Mouse (Mus musculus) NIH3T3 (cell line): ENCODE results near the gene Sez6.
A peak's percentile ranks its signal among the peaks of the same experiment; 100 is the strongest.

Source experiments
- DNase-seq: peaks from one replicate; pipeline ENCODE4 v3.0.0-alpha.2; 2012; ENCODE audit warnings: low read depth

Sez6 gene

DNA sequence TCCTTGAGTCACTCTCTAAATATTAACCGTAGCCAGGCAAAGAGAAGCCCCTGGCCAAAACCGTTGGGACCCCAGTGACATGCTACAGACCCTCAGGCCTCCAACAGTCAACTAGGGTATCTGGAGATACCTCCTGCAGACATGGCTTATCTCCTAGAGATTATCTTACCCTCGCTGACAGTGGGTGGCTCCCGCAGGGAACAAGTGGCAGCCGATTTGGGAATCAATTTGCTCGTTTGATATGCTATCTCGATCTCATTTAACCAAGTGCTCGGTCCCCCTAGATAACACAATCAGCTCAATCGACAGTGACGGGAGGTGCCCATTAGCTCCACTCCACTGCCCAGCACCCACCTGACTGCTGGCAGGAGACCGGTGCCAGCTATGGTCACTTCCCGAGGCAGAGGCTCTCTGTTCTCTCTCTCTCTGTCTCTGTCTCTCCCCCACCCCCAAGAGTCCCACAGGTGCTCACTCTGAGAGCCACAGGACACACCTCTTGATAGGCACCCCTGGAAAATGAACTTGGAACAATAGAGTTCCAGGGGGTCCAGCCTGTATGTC is 19.6 kb downstream of the Sez6 start:
- DNase-seq = no peak

DNA sequence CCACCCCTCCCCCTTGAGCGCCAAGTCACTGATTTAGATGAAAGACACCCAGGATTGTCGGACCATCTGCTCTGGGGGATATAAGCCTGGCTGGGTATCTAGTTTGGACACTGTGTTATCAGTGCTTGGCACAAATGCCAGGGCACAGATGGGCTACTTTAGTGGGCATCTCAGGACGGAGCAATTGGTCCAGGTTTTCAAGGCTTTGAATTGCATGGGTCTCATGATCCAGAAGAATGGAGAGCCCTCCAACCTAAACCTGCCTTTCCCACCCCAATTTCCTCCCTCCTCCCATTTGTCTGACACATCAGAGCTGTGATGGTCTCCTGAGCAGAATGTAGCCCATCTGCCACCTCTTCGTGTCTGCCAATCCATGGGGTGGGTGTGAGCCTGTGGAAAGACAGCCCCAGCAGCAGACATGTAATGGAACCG is 20.2 kb downstream of the Sez6 start:
- no peak for DNase-seq

DNA sequence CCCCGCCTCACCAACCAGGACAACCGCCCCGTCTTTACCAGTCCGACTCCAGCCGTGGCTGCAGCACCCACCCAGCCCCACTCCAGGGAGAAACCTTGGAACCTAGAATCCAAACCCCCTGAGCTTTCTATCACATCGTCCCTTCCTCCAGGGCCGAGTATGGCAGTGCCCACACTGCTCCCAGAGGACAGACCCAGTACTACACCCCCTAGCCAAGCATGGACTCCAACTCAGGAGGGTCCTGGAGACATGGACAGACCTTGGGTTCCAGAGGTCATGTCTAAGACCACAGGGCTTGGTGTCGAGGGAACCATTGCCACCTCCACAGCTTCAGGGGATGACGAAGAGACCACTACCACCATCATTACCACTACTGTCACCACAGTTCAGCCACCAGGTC is 23.1 kb downstream of the Sez6 start:
- DNase-seq = peak; percentile 33

DNA sequence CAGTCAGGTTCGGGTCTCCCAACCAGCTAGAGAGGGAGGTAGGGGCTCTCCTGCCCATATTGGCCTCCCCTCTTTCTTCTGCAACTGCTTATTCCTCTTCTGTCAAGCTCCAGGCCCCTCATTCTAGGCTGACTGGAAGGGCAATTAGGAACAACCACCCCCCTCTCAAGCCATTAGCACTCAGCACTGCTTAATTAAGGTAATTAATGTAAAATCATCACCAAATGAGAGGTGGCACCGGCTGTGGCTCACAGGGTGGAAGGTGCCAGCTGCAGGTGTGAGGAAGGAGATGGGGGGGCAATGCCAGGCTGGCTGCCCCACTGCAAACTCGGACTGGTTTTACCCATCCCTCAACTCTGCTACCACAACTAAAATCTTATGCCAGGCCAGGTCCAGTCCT is 25.8 kb downstream of the Sez6 start:
- DNase-seq = no peak

DNA sequence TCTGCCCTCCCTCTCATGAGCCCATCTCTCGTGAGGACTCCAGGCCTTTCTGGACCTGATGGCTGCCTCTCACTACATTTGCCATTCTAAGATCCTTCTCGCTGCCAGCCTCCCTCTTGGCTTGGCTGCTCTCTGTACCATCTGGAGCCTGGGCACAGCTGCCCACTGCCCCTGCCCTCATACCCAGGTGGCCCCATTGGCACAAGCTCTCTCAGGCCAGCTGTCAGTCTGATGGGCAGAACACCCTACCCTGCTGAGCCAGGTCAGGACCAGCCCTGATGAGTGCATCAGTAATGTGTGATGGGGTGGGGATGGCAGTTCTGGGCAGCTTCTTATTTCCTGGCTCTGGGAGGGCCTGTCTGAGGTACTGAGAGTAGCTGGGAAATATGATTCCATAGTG is 27.7 kb downstream of the Sez6 start:
- DNase-seq = no peak

DNA sequence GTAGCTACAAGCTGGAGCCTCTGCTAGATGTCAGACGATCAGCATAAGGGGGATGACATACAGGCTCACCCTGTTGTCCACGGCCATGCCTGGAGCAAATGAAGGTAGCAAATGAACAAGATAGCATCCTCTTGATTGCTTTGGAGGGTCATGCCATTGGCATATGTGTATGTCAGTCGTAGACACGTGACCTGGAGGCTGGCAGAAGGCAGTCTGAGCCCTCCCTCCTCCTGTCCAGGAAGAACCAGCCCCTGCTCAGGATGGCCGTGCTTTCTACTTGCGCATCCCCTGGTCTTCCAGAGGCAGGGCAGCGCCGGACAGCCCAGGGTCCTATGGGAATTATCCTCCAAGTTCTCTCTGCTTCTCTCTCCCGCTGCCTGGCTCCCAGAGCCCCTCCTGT is 28.3 kb downstream of the Sez6 start:
- DNase-seq = no peak

DNA sequence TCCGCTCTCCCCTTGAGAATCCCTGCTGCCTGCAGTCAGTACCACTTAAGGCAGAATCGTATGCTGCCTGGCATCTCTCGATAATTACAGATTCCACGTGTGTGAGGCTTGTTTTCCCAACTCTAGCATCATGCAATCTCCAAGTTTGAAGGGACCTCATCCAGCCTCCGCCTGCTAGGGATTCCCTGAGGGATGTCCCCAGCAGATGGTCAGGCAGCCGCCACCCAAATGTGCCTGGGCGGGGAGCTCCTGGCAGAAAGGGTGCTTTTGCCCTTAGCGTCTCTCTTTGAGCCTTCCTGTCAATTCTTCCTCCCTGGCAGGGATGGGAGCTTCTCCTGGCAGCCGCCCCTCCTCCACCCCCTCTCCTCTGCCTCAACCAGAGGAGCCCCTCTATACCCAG is 29.6 kb downstream of the Sez6 start:
- DNase-seq = no peak

DNA sequence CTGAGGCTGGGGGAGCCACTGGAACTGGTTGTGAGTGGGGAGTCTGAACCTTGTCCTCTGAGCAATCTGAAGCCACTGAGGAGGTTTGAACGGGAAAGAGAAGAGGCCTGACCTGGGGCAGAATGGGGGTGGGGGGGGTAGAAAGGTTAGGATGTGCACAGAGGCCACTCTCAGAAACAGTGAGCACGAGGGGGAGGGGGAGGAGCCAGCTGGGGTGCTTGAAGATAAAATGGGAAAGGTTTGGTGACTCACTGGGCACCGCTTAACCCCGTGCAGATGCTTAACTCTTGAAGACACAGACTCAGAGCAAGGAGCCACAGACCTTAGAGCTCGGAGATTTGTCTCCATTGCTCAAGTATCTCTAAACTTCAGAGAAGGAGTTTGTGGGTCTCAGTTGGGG is 30.3 kb downstream of the Sez6 start:
- peak; percentile 43 for DNase-seq

DNA sequence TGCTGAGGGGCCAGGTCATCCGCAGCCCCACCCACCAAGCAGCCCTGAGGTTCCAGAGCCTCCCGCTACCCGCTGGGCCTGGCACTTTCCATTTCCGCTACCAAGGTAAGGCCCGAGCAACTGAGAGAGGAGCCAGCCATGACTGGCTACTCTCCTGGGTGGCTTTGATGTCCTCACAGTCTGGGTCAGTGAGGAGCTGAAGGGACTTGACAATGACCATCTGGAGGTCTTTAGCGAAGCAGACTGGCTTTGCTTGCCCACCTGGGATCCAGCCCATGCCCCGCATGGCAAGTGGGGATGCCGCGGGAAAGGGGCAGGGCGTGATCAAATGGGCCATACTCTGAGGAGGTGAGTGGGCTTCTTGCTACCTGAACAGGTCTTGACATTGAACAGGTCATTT is 32.3 kb downstream of the Sez6 start:
- DNase-seq = no peak

DNA sequence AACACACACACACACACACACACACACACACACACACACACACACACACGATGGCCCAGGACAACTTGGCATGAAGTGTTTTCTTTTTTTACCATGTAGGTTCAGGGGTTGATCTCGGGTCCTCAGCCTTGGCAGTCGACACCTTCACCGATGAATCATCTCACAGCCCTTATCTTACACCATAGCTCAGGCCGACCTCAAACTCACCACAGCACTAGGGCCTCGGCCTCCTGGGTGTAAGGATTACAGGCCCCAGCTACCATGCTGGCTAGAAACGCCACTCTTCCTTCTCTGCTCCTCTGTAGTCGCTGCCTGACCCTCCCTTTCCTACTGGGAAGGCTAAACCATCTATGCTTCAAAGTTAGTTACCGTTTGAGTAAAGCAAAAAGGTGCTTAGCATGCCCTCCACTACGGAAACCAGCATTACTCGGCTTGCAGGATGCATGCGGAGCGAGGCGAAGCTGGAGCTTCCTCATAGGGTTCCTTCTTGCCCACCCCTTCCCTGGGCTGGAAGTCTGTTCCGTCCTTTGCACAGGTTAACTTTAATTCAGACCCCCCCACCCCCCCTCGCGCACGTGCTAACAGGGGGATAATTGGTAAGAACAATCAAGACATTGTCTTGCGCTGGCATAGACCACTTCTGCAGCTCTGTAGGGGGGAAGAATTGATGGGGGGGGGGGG is 34.0 kb downstream of the Sez6 start:
- DNase-seq = peak; percentile 65

DNA sequence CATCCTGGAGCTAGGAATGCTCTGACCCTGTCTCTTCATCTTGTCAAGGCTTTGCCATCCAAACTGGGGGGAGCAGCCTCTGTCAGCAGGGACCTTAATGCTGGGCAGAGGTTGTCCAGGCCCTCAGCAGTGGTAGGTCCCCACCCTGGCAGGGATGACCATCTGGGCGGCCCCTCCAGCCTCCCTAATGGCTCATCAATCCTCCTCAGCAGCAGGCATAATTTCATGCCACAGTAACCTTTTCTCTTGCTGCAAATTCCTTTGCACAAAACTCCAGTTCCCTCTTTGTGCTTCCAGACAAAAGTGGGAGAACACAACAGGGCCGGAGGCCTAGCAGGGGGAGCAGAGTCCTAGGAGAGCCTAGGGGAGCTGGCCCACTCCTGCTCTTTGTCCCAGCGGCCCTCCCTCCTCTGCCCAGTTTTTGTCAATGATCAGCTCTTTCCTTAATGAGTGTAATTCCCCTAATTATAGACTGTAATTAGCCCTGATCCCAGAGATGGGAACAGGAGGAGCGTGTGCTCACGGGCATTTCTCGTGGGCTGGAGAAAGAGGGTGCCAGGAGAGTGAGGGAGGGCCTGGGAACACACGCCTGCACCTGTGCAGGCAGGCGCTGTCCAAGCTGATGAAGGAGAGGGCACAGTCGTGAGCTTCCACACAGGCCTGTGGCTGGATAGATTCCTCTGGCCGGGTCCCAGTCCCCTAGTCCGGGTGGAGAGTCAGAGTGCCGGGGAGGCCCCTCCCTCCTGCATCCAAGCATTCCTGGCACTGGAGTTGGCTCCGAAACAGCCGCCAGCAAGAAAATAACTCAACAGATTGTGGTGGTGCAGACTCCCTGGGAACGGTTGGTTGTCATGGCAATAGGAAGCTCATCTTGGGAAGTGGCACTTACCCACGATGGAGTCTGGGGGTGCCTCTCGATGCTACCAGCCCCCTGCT is 34.8 kb downstream of the Sez6 start:
- peak; percentile 67 for DNase-seq

DNA sequence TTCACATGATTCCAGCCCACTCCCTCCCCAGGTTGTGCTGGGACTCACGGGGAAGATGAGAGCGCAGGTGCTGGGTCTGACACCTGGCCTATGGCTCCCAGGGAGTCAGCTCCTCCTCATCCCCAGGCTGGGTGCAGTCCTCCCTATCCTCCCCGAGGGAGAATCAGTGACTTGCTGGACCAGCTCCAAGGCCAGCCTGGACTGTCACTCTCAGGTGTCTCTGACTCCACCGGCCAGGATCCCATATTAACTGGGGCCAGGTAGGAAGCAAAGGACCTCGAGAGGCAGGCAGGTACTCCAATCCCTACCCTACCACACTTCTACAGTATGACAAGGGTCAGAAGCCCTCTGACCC is 35.4 kb downstream of the Sez6 start:
- DNase-seq = no peak

DNA sequence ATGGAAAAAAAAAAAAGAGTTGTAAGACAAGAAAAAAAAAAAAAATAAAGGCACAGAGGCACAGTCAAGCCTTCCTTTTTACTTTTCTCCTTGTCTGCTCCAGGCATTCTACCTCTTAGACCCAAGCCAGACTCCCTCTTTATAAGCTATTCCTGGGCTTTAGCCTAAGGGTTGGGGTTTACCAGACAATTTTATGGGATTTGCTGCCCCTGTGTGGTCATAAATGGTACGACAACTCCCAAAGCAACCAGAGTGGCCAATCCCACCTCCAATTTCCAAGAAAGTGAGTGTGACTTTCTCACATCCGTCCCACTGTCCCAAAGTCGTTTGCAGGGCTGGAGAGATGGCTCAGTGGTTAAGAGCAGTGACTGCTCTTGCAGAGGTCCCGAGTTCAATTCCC is 36.5 kb downstream of the Sez6 start:
- peak; percentile 87 for DNase-seq

DNA sequence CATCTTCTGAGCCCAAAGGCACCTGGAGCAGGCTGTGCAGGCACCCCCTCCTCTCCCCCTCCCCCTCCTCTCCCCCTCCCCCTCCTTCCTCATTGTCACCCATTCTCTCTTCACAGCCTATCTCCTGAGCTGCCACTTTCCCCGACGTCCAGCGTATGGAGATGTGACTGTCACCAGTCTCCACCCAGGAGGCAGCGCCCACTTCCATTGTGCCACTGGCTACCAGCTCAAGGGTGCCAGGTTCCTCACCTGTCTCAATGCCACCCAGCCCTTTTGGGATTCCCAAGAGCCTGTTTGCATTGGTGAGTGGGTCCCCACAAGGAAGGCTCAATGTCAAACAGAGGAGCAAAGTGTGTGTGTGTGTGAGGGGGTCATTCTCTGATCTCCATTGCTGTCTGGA is 38.2 kb downstream of the Sez6 start:
- DNase-seq = no peak

DNA sequence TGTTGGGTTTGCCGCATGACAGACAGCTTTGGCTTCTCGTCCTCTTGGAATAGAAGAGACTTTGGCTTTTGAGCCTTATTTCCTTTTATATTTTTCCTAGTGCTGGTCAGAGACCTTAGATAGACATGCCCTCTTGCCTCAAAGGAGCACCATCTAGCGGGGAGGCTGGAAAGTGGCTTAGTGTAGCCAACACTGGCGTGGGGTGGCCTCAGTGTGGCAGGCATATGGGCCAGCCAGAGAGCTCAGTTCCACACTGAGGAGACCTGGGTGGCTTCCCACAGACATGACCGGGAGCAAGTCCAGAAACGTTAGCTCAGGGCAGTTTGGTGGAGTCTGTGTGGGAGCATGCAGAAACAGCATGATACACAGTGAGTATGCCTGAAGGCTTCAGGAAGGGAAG is 40.1 kb downstream of the Sez6 start:
- DNase-seq = no peak

DNA sequence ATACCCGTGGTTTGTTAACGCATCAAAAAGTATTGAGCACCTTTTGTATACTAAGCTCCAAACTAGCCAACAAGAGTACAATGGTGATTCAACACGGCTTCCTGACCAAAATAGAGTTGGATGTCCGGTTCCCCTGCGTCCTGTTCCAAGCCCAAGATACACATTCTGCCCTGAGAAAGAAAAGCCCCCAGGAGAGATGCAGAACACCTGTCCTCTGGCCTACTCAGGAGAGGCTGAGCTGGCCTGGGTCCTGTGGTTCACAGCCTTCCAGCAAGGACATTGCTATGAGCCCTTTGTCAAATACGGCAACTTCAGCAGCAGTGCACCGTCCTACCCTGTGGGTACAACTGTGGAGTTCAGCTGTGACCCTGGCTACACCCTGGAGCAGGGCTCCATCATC is 42.9 kb downstream of the Sez6 start:
- DNase-seq = no peak

DNA sequence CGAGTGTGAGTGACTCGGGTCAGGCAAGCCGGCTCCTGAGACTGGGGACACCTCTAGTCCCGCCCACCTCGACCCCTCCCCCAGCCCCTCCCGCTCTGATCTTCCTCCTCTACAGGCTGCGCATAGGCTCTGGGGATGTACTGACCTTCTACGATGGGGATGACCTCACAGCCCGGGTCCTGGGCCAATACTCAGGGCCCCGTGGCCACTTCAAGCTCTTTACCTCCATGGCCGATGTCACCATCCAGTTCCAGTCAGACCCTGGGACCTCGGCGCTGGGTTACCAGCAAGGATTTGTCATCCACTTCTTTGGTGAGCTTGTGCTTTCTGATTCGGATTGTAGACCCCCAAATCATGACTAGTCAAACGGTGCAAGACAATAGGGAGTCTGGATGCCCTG is 43.7 kb downstream of the Sez6 start:
- DNase-seq = no peak

DNA sequence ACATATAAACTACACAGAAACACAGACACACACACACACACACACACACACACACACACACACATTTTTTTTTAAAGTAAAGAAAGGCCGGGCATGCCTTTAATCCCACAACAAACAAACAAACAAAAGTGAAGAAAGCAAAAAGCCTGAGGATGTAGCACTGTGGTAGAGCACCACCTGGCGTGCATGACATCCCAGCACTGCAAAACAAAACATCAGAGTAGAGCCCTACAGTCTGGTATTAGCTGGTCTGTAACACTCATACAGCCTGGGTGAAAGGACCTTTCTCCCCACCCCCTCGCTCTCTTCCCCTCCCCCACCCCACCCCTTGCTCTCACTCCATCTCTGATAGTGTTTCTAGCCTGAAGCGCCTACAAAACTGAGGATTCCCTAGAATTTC is 45.3 kb downstream of the Sez6 start:
- DNase-seq = no peak

DNA sequence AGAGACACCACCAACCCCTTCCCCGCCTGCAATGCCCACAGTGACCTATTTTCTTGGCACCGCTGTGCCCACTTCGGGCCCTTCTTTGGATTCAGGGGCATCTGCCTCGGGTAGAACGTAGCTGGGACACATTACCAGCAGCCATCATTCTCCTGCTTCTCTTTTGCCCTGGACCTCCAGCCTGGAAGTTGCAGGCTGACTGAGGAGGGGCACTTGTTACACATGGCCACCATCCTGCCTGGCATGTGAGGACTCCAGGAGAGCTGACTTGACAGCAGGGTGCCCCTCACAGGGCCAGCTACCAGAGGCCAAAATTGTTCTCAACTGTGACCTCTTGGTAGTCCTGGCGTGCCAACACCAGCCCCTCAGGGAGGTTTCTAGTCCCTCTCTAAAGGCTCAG is 47.6 kb downstream of the Sez6 start:
- DNase-seq = no peak

DNA sequence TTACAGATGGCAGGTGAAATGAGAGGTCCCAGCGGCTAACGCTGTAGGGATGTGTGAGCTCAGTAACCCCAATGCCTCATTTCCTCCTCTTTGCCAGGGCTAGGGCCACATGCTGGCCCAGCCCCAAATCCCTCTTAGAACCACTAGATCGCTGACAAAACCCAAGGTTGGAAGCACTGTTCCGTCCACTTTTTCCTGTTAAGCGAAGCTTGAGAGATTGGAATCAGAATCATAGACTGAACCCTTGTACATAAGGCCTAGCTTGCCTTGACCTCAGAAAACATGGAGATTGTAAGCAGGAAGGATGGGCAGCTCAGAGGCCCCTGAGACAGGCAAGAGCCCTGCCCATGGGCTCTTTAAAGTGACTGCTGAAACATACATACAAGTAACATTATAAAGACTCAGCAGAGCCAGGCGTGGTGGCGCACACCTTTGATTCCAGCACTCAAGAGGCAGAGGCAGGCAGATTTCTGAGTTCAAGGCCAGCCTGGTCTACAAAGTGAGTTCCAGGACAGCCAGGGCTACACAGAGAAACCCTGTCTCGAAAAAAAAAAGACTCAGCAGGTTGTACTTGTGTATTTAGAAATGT is 48.7 kb downstream of the Sez6 start:
- no peak for DNase-seq

DNA sequence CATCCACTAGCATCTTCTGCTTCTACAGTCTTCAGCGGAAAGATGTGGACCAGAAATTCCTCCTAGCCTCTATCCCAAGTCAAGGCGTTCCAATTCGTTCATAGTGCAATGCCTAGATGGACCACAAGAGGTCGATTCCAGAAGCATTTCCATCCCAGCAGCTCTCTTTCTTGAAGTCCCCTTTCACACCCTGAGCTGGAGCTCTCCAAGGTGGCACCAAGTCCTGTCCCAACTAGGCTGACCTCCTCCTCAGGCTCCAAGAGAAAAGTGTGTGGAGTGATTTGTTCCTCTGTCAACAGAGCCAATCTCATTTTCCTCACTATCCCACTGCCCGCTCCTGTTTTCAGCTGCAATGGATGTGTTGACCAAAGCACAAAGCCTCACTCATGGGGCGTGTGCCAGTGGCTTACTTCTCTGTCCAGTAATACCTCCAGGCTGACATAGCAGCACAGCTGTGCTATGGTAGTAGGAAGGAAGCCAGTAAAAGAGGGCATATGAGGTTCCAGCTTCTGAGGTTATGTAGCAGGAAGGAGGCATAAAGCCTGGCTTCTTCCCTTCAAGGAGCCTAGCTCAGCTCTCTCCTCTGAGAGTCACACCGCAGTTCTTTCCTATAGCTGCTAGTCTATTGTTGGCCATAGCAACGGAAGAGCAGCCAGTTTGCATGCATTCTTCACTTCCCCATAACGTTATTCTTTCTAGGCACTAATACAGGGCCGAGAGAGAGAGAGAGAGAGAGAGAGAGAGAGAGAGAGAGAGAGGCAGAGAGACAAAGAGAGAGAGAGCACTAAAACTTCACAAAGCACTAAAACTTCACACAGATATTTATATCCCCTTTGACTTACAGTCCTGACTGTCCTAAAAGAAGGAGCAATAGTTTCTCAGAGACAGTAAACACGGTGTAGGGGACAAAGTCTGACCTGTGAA is 49.9 kb downstream of the Sez6 start:
- DNase-seq = peak; percentile 86
